Mouse (Mus musculus): ENCODE results near the gene Tmed2. TPM values are rescaled to one million over a fixed set of nuclear protein-coding genes. Genes with fewer than 3 reads are reported as not detected.

Tmed2 gene
- total and polyA plus RNA-seq, 2 experiments, result 124 to 414 TPM

- TF ChIP-seq POLR2A (IDR thresholded peaks at IDR 0.05; ENCODE audit: extremely low read depth, insufficient read depth, low read length) (no peak), CTCF (IDR thresholded peaks at IDR 0.05; ENCODE audit: low read depth, low read length) (no peak)
- Histone ChIP-seq H3K27me3 (ENCODE audit: control insufficient read depth, insufficient read depth, low read length) (no peaks in the 10 kb centered on the region), H3K4me1 (ENCODE audit: control insufficient read depth, insufficient read depth, low read length) (no peaks in the 10 kb centered on the region), H3K9ac (ENCODE audit: low read depth, low read length) (no peak overlapping the region), H3K27ac (replicated peaks; ENCODE audit: insufficient read depth, low read depth, low read length) (no peak overlapping the region), H3K4me3 (ENCODE audit: insufficient read depth, low read depth, low read length) (no peak overlapping the region), H3K36me3 (ENCODE audit: control insufficient read depth, insufficient read depth, low read length) (no peaks in the 10 kb centered on the region), H3K79me2 (ENCODE audit: control insufficient read depth, insufficient read depth, low read length) (peaks cover 2% of the 10 kb centered on the region; the same call in 1 of the 2 replicates)
- DNase-seq (ENCODE audit: extremely low read depth, low read depth, low spot score), result no peak
- 94% methylated on average over 10 of the region's 10 CpGs for WGBS
Measured at GRCm38 (mm10) chr5:124518648-124519047, 21.8 kb upstream of the Tmed2 start.

- H3K27ac ChIP-seq (replicated peaks; ENCODE audit: insufficient read depth, low read depth, low read length), result no peak overlapping the region
- no peak overlapping the region for H3K4me3 ChIP-seq (ENCODE audit: insufficient read depth, low read depth, low read length)
- H3K9ac ChIP-seq (ENCODE audit: low read depth, low read length), result no peak overlapping the region
- 82% methylated on average over 4 of the region's 4 CpGs for WGBS
- no peaks in the 10 kb centered on the region for H3K27me3 ChIP-seq (ENCODE audit: control insufficient read depth, insufficient read depth, low read length)
- no peaks in the 10 kb centered on the region for H3K36me3 ChIP-seq (ENCODE audit: control insufficient read depth, insufficient read depth, low read length)
- TF ChIP-seq POLR2A (IDR thresholded peaks at IDR 0.05; ENCODE audit: extremely low read depth, insufficient read depth, low read length) (no peak), CTCF (IDR thresholded peaks at IDR 0.05; ENCODE audit: low read depth, low read length) (no peak)
- peaks cover 7% of the 10 kb centered on the region; the same call in 1 of the 2 replicates for H3K79me2 ChIP-seq (ENCODE audit: control insufficient read depth, insufficient read depth, low read length)
- no peak for DNase-seq (ENCODE audit: extremely low read depth, low read depth, low spot score)
- no peaks in the 10 kb centered on the region for H3K4me1 ChIP-seq (ENCODE audit: control insufficient read depth, insufficient read depth, low read length)
Measured at GRCm38 (mm10) chr5:124521588-124521987, 18.9 kb upstream of the Tmed2 start.

GRCm38 (mm10) chr5:124523032-124523431 lies 17.5 kb upstream of the Tmed2 start:
- H3K79me2 ChIP-seq (ENCODE audit: control insufficient read depth, insufficient read depth, low read length), result peaks cover 7% of the 10 kb centered on the region; the same call in 1 of the 2 replicates
- H3K27me3 ChIP-seq (ENCODE audit: control insufficient read depth, insufficient read depth, low read length), result no peaks in the 10 kb centered on the region
- H3K4me1 ChIP-seq (ENCODE audit: control insufficient read depth, insufficient read depth, low read length), result no peaks in the 10 kb centered on the region
- no peak overlapping the region for H3K27ac ChIP-seq (replicated peaks; ENCODE audit: insufficient read depth, low read depth, low read length)
- no peak overlapping the region for H3K4me3 ChIP-seq (ENCODE audit: insufficient read depth, low read depth, low read length)
- TF ChIP-seq POLR2A (IDR thresholded peaks at IDR 0.05; ENCODE audit: extremely low read depth, insufficient read depth, low read length) (no peak), CTCF (IDR thresholded peaks at IDR 0.05; ENCODE audit: low read depth, low read length) (no peak)
- DNase-seq (ENCODE audit: extremely low read depth, low read depth, low spot score), result no peak
- H3K36me3 ChIP-seq (ENCODE audit: control insufficient read depth, insufficient read depth, low read length), result no peaks in the 10 kb centered on the region
- no peak overlapping the region for H3K9ac ChIP-seq (ENCODE audit: low read depth, low read length)
- 94% methylated on average over 8 of the region's 8 CpGs for whole genome bisulfite sequencing

DNA sequence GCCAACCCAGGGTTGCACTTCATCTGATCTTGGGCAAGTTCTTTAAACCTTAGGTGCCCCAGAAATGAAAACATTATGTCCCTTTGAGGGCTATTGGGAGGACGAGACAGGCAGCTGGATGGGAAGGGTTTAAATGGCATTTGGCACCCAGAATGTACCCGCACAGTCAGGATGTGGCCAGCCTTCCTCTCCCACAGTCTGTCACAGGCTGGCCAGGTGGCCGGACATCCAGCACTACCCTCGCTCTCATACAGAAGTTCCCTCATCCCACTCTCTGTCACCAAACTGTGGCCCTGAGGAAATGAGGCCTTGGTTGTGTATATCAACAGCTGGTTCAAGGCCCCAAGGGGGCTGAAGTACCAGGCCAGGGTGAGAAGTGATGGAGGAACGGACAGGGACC lies 15.6 kb upstream of the Tmed2 start:
- 92% methylated on average over 5 of the region's 5 CpGs for WGBS

GRCm38 (mm10) chr5:124528351-124528750 lies 12.1 kb upstream of the Tmed2 start:
- peaks cover 4% of the 10 kb centered on the region; the same call in 1 of the 2 replicates for H3K4me1 ChIP-seq (ENCODE audit: control insufficient read depth, insufficient read depth, low read length)
- WGBS, result 73% methylated on average over 4 of the region's 4 CpGs
- H3K79me2 ChIP-seq (ENCODE audit: control insufficient read depth, insufficient read depth, low read length), result peaks cover 7% of the 10 kb centered on the region; the same call in 1 of the 2 replicates
- no peak for TF ChIP-seq POLR2A (IDR thresholded peaks at IDR 0.05; ENCODE audit: extremely low read depth, insufficient read depth, low read length)
- TF ChIP-seq CTCF (IDR thresholded peaks at IDR 0.05; ENCODE audit: low read depth, low read length), result no peak
- H3K36me3 ChIP-seq (ENCODE audit: control insufficient read depth, insufficient read depth, low read length), result no peaks in the 10 kb centered on the region
- no peaks in the 10 kb centered on the region for H3K27me3 ChIP-seq (ENCODE audit: control insufficient read depth, insufficient read depth, low read length)
- DNase-seq (ENCODE audit: extremely low read depth, low read depth, low spot score), result no peak
- H3K9ac ChIP-seq (ENCODE audit: low read depth, low read length), result no peak overlapping the region
- no peak overlapping the region for H3K27ac ChIP-seq (replicated peaks; ENCODE audit: insufficient read depth, low read depth, low read length)
- H3K4me3 ChIP-seq (ENCODE audit: insufficient read depth, low read depth, low read length), result no peak overlapping the region

More for the DNA sequence above, 15.6 kb upstream of the Tmed2 start:
- Histone ChIP-seq H3K36me3 (ENCODE audit: control insufficient read depth, insufficient read depth, low read length) (no peaks in the 10 kb centered on the region), H3K9ac (ENCODE audit: low read depth, low read length) (no peak overlapping the region), H3K4me3 (ENCODE audit: insufficient read depth, low read depth, low read length) (no peak overlapping the region), H3K79me2 (ENCODE audit: control insufficient read depth, insufficient read depth, low read length) (peaks cover 7% of the 10 kb centered on the region; the same call in 1 of the 2 replicates), H3K4me1 (ENCODE audit: control insufficient read depth, insufficient read depth, low read length) (no peaks in the 10 kb centered on the region), H3K27me3 (ENCODE audit: control insufficient read depth, insufficient read depth, low read length) (no peaks in the 10 kb centered on the region), H3K27ac (replicated peaks; ENCODE audit: insufficient read depth, low read depth, low read length) (no peak overlapping the region)
- TF ChIP-seq CTCF (IDR thresholded peaks at IDR 0.05; ENCODE audit: low read depth, low read length), result no peak
- no peak for TF ChIP-seq POLR2A (IDR thresholded peaks at IDR 0.05; ENCODE audit: extremely low read depth, insufficient read depth, low read length)
- DNase-seq (ENCODE audit: extremely low read depth, low read depth, low spot score), result no peak

DNA sequence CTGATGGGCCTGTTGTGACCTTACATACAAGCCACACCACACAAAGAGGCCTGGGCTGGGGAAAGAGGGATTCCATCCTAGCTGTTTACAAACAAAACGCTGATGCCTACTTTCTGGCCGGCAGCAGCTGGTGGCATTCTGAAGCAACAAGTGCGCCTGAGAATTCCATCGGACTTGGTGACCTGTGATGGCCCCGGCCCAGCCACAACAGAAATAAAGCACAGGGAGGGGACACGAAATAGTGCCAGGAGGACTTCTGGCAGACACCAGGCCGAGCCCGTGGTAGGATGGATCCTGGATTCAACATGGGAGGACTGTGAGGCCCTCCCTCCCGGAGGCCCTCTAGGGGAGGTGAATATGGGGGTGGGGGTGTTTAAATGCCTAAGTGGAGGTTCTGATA lies 11.7 kb upstream of the Tmed2 start:
- H3K9ac ChIP-seq (ENCODE audit: low read depth, low read length), result 0 out of 2 replicates have a peak overlapping the region, but pooled peaks have one; percentile 19
- no peak for DNase-seq (ENCODE audit: extremely low read depth, low read depth, low spot score)
- peaks cover 4% of the 10 kb centered on the region; the same call in 1 of the 2 replicates for H3K79me2 ChIP-seq (ENCODE audit: control insufficient read depth, insufficient read depth, low read length)
- TF ChIP-seq POLR2A (IDR thresholded peaks at IDR 0.05; ENCODE audit: extremely low read depth, insufficient read depth, low read length) (no peak), CTCF (IDR thresholded peaks at IDR 0.05; ENCODE audit: low read depth, low read length) (no peak)
- H3K27ac ChIP-seq (replicated peaks; ENCODE audit: insufficient read depth, low read depth, low read length), result peak overlapping the region; percentile 41
- H3K27me3 ChIP-seq (ENCODE audit: control insufficient read depth, insufficient read depth, low read length), result no peaks in the 10 kb centered on the region
- H3K4me3 ChIP-seq (ENCODE audit: insufficient read depth, low read depth, low read length), result no peak overlapping the region
- 59% methylated on average over 9 of the region's 9 CpGs for WGBS
- H3K4me1 ChIP-seq (ENCODE audit: control insufficient read depth, insufficient read depth, low read length), result peaks cover 4% of the 10 kb centered on the region; the same call in 1 of the 2 replicates
- H3K36me3 ChIP-seq (ENCODE audit: control insufficient read depth, insufficient read depth, low read length), result no peaks in the 10 kb centered on the region

All from liver, adult 2 months (tissue).